Mouse (Mus musculus): ENCODE results near the gene Six1. TPM values are rescaled to one million over a fixed set of nuclear protein-coding genes. Genes with fewer than 3 reads are reported as not detected.

Gene Six1
- polyA plus RNA-seq, 1 experiment = 72.4 TPM

GRCm38 (mm10) chr12:72998105-72999001 is 55.3 kb downstream of the Six1 start:
- no peak overlapping the region for H3ac ChIP-seq (ENCODE audit: control insufficient read depth, insufficient read length, low read depth)
- no peaks in the 10 kb centered on the region for H3K27me3 ChIP-seq (ENCODE audit: control insufficient read depth, insufficient read depth, insufficient read length)
- H3K79me2 ChIP-seq (ENCODE audit: control insufficient read depth, insufficient read depth) = no peaks in the 10 kb centered on the region
- no peak for TF ChIP-seq MYOD1 (IDR thresholded peaks at IDR 0.05; ENCODE audit: control insufficient read depth, insufficient read length, low read depth)
- TF ChIP-seq MAX (IDR thresholded peaks at IDR 0.05) = no peak
- TF ChIP-seq MYOG (IDR thresholded peaks at IDR 0.05; ENCODE audit: control insufficient read depth, extremely low read depth, insufficient read length) = no peak
- TF ChIP-seq FOSL1 (IDR thresholded peaks at IDR 0.05; ENCODE audit: insufficient read depth, low read length, poor library complexity, severe bottlenecking) = no peak
- TF ChIP-seq USF1 (IDR thresholded peaks at IDR 0.05; ENCODE audit: low read depth) = no peak
- TF ChIP-seq CEBPB (IDR thresholded peaks at IDR 0.05; ENCODE audit: low read depth) = no peak
- TF ChIP-seq CTCF (IDR thresholded peaks at IDR 0.05; ENCODE audit: control insufficient read depth, insufficient read depth, insufficient read length) = no peak
- H3K79me3 ChIP-seq (ENCODE audit: low read depth) = no peaks in the 10 kb centered on the region
- H3K4me3 ChIP-seq (ENCODE audit: insufficient read depth, poor library complexity, severe bottlenecking) = no peak overlapping the region
- no peaks in the 10 kb centered on the region for H3K36me3 ChIP-seq (ENCODE audit: control insufficient read depth, insufficient read depth)

- Histone ChIP-seq H3K79me3 (ENCODE audit: low read depth) (no peaks in the 10 kb centered on the region), H3K4me3 (ENCODE audit: insufficient read depth, poor library complexity, severe bottlenecking) (no peak overlapping the region), H3K27me3 (ENCODE audit: control insufficient read depth, insufficient read depth, insufficient read length) (no peaks in the 10 kb centered on the region), H3K79me2 (ENCODE audit: control insufficient read depth, insufficient read depth) (no peaks in the 10 kb centered on the region), H3ac (ENCODE audit: control insufficient read depth, insufficient read length, low read depth) (no peak overlapping the region), H3K36me3 (ENCODE audit: control insufficient read depth, insufficient read depth) (no peaks in the 10 kb centered on the region)
- TF ChIP-seq CTCF (IDR thresholded peaks at IDR 0.05; ENCODE audit: control insufficient read depth, insufficient read depth, insufficient read length) = no peak
- no peak for TF ChIP-seq MAX (IDR thresholded peaks at IDR 0.05)
- no peak for TF ChIP-seq FOSL1 (IDR thresholded peaks at IDR 0.05; ENCODE audit: insufficient read depth, low read length, poor library complexity, severe bottlenecking)
- no peak for TF ChIP-seq MYOG (IDR thresholded peaks at IDR 0.05; ENCODE audit: control insufficient read depth, extremely low read depth, insufficient read length)
- no peak for TF ChIP-seq CEBPB (IDR thresholded peaks at IDR 0.05; ENCODE audit: low read depth)
- TF ChIP-seq MYOD1 (IDR thresholded peaks at IDR 0.05; ENCODE audit: control insufficient read depth, insufficient read length, low read depth) = no peak
- TF ChIP-seq USF1 (IDR thresholded peaks at IDR 0.05; ENCODE audit: low read depth) = no peak
Measured at GRCm38 (mm10) chr12:72996646-72997045, 57.0 kb downstream of the Six1 start.

Other genes with a start within 250 kb of the Six1 start
- not detected for gene Six6, start 114.0 kb downstream of the Six1 start, polyA plus RNA-seq (2012; fragmentation: generic; extraction: Trizol)
- gene 4930447C04Rik, start 113.1 kb downstream of the Six1 start, polyA plus RNA-seq (2012; fragmentation: generic; extraction: Trizol) = not detected
- gene Six4, start 59.6 kb upstream of the Six1 start, polyA plus RNA-seq (2012; fragmentation: generic; extraction: Trizol) = 5.4 TPM
- gene Mnat1, start 69.8 kb upstream of the Six1 start, polyA plus RNA-seq (2012; fragmentation: generic; extraction: Trizol) = 30.9 TPM
- 8.3 TPM for gene Trmt5, start 232.8 kb upstream of the Six1 start, polyA plus RNA-seq (2012; fragmentation: generic; extraction: Trizol)
- gene Slc38a6, start 232.9 kb upstream of the Six1 start, polyA plus RNA-seq (2012; fragmentation: generic; extraction: Trizol) = 13.1 TPM